Mouse (Mus musculus): ENCODE measurements around the gene Sec1. TPM values are rescaled to one million over a fixed set of nuclear protein-coding genes. Genes with fewer than 3 reads are reported as not detected.
A peak's percentile ranks its signal among the peaks of the same experiment; 100 is the strongest.

Gene Sec1
- total and polyA plus RNA-seq, 2 experiments from 2014 or later, result 0.18 to 0.52 TPM

DNA sequence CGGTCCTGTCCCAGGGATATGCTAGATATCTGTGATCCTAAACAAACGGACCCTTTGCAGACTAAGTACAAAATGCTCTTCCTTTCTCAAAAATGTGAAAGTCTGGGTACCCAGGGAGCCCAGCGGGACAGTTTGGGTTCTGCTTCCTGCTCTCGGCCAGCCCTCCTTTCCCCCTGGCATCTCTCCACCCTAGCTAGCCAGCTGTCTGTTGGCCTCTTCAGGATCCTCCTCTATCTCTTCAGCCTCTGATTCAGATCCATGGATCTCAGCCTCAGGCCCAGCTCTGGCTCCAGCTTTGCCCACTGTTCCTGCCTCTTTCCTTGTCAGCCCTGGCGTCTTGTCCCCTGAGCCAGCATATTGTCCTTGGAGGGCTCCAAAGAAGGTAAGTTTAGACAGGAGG lies 52.1 kb downstream of the Sec1 start:
- Histone ChIP-seq H3K4me1 (ENCODE audit: insufficient read depth) (peaks cover 15% of the 10 kb centered on the region; the same call in 1 of the 2 replicates), H3K4me2 (ENCODE audit: low read depth) (no peak overlapping the region), H3K27ac (ENCODE audit: low read depth, low read length) (no peak overlapping the region), H3K9me3 (ENCODE audit: low read length) (no peaks in the 10 kb centered on the region), H3K9ac (no peak overlapping the region), H3K4me3 (ENCODE audit: low read depth, low read length) (no peak overlapping the region), H3K36me3 (ENCODE audit: insufficient read depth) (no peaks in the 10 kb centered on the region), H3K27me3 (ENCODE audit: insufficient read depth, low read length) (no peaks in the 10 kb centered on the region)
- WGBS, result 83% methylated on average over 5 of the region's 5 CpGs
- ATAC-seq (no peak), DNase-seq (no peak)
- no peak for TF ChIP-seq CTCF (IDR thresholded peaks at IDR 0.05; ENCODE audit: low read depth)

DNA sequence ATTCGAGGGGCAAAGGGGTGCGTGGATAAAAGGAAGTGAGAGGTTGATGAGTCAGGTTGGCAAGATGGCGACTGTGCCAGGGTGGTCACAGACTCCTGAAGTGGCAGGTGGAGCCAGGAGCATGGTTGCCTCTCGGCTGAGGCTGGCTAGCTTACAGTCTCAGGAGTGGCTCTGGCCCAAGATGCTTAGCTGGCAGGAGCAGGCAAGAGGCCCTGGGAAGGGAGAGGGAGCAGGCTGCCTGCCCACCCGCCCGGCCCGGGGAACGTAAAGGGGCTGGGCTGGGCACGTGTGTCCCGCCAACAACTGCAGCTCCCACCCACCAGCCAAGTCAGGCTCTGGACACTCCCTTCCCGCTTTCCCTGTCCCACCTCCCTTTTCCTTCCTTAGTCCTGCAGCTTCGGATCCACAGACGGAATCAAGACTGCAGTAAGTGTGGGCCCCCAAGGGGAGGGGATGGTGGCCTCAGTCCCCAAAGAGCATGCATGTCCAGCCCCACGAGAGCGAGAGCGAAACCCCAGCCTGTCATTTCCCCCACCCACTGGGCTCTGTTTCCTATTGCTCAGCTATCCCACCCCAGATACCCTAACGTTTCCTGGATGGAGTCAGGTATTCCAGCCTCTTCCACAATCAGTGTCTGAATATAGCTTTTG lies 52.7 kb downstream of the Sec1 start:
- DNase-seq (no peak), ATAC-seq (no peak)
- no peak for TF ChIP-seq CTCF (IDR thresholded peaks at IDR 0.05; ENCODE audit: low read depth)
- Histone ChIP-seq H3K27me3 (ENCODE audit: insufficient read depth, low read length) (no peaks in the 10 kb centered on the region), H3K36me3 (ENCODE audit: insufficient read depth) (no peaks in the 10 kb centered on the region; the same call in 1 of the 2 replicates), H3K4me1 (ENCODE audit: insufficient read depth) (peaks cover 15% of the 10 kb centered on the region; the same call in 1 of the 2 replicates), H3K4me3 (ENCODE audit: low read depth, low read length) (no peak overlapping the region), H3K9me3 (ENCODE audit: low read length) (no peaks in the 10 kb centered on the region), H3K9ac (no peak overlapping the region), H3K4me2 (ENCODE audit: low read depth) (no peak overlapping the region), H3K27ac (ENCODE audit: low read depth, low read length) (no peak overlapping the region)
- WGBS, result 53% methylated on average over 17 of the region's 17 CpGs

DNA sequence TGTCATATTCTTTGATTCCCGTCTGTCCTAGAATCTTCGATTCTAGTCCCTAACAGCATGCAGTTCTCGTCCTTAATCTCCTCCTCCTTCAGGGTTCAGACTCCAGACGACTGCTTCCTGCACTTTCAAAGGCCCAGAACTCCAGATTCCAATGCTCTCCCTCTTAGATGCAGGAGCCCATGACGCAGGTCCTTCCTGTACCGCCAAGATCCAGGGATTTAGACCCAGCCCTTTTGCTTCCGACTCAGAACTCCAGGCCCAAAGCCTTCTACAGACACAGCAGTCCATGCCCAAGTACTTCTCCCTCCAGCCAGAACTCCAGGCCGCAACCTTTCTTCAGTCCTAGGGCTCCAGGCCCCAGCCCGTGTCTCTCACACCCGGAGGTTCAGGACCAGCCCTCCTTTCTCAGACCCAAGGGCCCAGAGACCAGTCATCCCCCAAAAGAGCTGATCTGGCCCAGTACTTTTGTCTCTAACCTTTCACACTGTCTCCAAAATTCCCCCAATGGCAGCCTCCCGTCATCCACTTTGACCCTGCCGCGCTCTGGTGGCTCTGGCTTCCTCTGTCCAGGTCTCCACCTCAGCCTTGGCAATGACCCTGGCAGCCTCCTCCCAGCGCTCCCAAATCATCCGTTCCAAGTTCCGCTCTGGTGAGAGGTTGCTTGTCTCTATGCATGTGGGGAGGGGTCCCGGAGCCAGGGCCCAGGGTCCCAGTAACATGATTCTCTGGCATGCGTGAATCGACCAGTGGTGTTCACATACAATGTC lies 53.8 kb downstream of the Sec1 start:
- no peaks in the 10 kb centered on the region for H3K9me3 ChIP-seq (ENCODE audit: low read length)
- H3K4me2 ChIP-seq (ENCODE audit: low read depth), result no peak overlapping the region
- peaks cover 15% of the 10 kb centered on the region; the same call in 1 of the 2 replicates for H3K4me1 ChIP-seq (ENCODE audit: insufficient read depth)
- no peak overlapping the region for H3K9ac ChIP-seq
- H3K27me3 ChIP-seq (ENCODE audit: insufficient read depth, low read length), result no peaks in the 10 kb centered on the region
- H3K4me3 ChIP-seq (ENCODE audit: low read depth, low read length), result no peak overlapping the region
- no peak for TF ChIP-seq CTCF (IDR thresholded peaks at IDR 0.05; ENCODE audit: low read depth)
- DNase-seq (no peak), ATAC-seq (no peak)
- peaks cover 5% of the 10 kb centered on the region; the same call in 1 of the 2 replicates for H3K36me3 ChIP-seq (ENCODE audit: insufficient read depth)
- 75% methylated on average over 19 of the region's 19 CpGs for WGBS
- no peak overlapping the region for H3K27ac ChIP-seq (ENCODE audit: low read depth, low read length)

DNA sequence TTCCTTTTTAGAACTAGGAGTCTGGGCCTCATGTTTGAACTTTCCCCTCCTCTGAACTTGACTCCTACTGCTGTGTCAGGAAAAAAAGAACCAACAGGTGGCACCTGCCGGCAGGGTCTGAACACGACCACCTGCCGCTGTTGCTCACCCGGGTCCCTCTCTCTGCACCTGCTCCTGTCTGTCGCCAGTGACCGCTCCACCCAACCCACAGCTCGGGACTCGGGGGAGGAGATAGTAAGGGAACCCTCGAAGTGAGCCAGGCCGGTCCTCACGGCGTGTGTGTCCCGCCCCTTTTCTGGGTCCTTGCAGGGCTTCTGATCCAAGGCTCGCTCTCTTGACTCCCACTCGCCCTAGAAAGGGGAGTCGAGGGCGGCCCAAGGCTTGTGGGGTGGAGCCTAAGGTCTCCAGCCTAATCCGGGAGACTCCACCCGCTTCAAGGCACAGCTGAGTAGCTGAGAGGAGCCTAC lies 54.6 kb downstream of the Sec1 start, which contains the start of gene Mamstr:
Gene Mamstr, plus strand, starts transcription at position 417 of the 467 bp plus-strand sequence.
- no peak within 1 kb of the TSS; the same call in 1 of the 2 replicates for H3K27ac ChIP-seq (ENCODE audit: low read depth, low read length)
- 29% methylated on average over 19 of the region's 19 CpGs for WGBS
- peaks cover 13% of the 10 kb centered on the region; the same call in 1 of the 2 replicates for H3K4me1 ChIP-seq (ENCODE audit: insufficient read depth)
- no peak within 1 kb of the TSS for H3K9ac ChIP-seq
- H3K27me3 ChIP-seq (ENCODE audit: insufficient read depth, low read length), result no peaks in the 10 kb centered on the region
- H3K4me2 ChIP-seq (ENCODE audit: low read depth), result no peak within 1 kb of the TSS
- no peak for DNase-seq
- peaks cover 10% of the 10 kb centered on the region; the same call in 1 of the 2 replicates for H3K36me3 ChIP-seq (ENCODE audit: insufficient read depth)
- ATAC-seq, result no peak
- no peak within 1 kb of the TSS for H3K4me3 ChIP-seq (ENCODE audit: low read depth, low read length)
- no peak for TF ChIP-seq CTCF (IDR thresholded peaks at IDR 0.05; ENCODE audit: low read depth)
- no peaks in the 10 kb centered on the region for H3K9me3 ChIP-seq (ENCODE audit: low read length)

- H3K27ac ChIP-seq (ENCODE audit: low read depth, low read length), result peak overlapping the region; percentile 36; the same call in 1 of the 2 replicates
- H3K9ac ChIP-seq, result peak overlapping the region; percentile 26; the same call in 1 of the 2 replicates
These were observed 55.4 kb downstream of the Sec1 start for GRCm38 (mm10) chr7:45638623-45639401.

DNA sequence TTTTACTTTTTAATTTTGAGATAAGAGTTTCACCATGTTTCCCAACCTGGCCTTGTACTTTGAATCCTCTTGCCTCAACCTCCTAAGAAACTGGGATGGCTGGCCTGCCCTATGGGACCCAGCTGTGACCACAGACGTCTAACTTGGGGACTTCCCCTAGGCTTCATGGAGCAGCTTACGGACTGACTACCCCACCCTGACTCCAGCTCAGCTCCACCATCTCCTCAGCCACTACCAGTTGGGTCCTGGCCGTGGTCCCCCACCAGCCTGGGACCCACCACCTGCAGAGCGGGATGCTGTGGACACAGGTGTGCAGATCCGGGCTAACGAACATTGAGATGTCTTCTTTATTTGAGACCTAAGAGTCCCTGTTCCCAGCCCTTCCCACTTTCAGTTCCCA lies 56.5 kb downstream of the Sec1 start:
- Histone ChIP-seq H3K4me3 (ENCODE audit: low read depth, low read length) (no peak overlapping the region), H3K4me2 (ENCODE audit: low read depth) (no peak overlapping the region)
- no peak for ATAC-seq

More at GRCm38 (mm10) chr7:45638623-45639401, 55.4 kb downstream of the Sec1 start:
- H3K4me3 ChIP-seq (ENCODE audit: low read depth, low read length), result peak overlapping the region; percentile 32
- H3K4me1 ChIP-seq (ENCODE audit: insufficient read depth), result peaks cover 8% of the 10 kb centered on the region; the same call in 1 of the 2 replicates
- WGBS, result 21% methylated on average over 29 of the region's 29 CpGs
- no peaks in the 10 kb centered on the region for H3K27me3 ChIP-seq (ENCODE audit: insufficient read depth, low read length)
- H3K9me3 ChIP-seq (ENCODE audit: low read length), result no peaks in the 10 kb centered on the region
- peaks cover 11% of the 10 kb centered on the region; the same call in 1 of the 2 replicates for H3K36me3 ChIP-seq (ENCODE audit: insufficient read depth)
- DNase-seq (peak; percentile 99), ATAC-seq (peak; percentile 92)
- peak overlapping the region; percentile 53 for H3K4me2 ChIP-seq (ENCODE audit: low read depth)
- TF ChIP-seq CTCF (IDR thresholded peaks at IDR 0.05; ENCODE audit: low read depth), result no peak

More for the DNA sequence above, 56.5 kb downstream of the Sec1 start:
- H3K27ac ChIP-seq (ENCODE audit: low read depth, low read length), result no peak overlapping the region
- peaks cover 15% of the 10 kb centered on the region; the same call in 1 of the 2 replicates for H3K36me3 ChIP-seq (ENCODE audit: insufficient read depth)
- WGBS, result 93% methylated on average over 6 of the region's 6 CpGs
- H3K4me1 ChIP-seq (ENCODE audit: insufficient read depth), result peaks cover 4% of the 10 kb centered on the region; the same call in 1 of the 2 replicates
- no peak overlapping the region for H3K9ac ChIP-seq
- no peak for TF ChIP-seq CTCF (IDR thresholded peaks at IDR 0.05; ENCODE audit: low read depth)
- H3K9me3 ChIP-seq (ENCODE audit: low read length), result no peaks in the 10 kb centered on the region
- H3K27me3 ChIP-seq (ENCODE audit: insufficient read depth, low read length), result no peaks in the 10 kb centered on the region
- DNase-seq, result no peak

Data from forebrain, postnatal 0 days (tissue).